Mouse (Mus musculus) olfactory bulb, adult 2 months (tissue): Measurements from ENCODE around the gene Adamtsl1.

Experiments
- CTCF ChIP-seq: fragments of 200-500 bp; IDR thresholded peaks from 2 replicates; pipeline ENCODE4 v1.5.1; 2012; ENCODE audit warnings: low read depth, mild to moderate bottlenecking, low read length, moderate library complexity; ENCODE audit not compliant: insufficient read depth
- POLR2A ChIP-seq: fragments of 200-500 bp; IDR thresholded peaks from 2 replicates; pipeline ENCODE4 v1.6.1; 2012; ENCODE audit warnings: mild to moderate bottlenecking, low read depth, low read length, moderate library complexity; ENCODE audit not compliant: insufficient read depth

DNA sequence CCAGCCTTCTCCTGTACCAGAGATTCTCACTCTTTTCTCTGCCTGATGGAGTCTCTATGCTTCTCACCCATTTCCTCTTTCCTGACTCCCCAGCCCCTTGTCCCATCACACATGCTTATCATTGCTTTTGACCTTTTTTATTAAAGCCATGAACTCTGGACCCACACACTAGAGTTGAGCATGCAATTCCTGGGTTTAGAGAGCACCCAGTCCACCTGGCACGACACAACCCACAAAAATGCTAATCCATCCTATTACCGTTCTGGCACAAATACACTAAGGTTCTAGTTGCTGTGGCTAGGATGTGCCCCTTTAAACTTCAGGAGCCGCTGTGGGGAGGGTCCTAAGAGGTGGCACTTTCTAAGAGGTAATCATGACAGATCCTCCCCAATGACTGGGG, 921.7 kb downstream of the Adamtsl1 start:
- no peak for TF ChIP-seq CTCF
- no peak for TF ChIP-seq POLR2A
